Comparison of ENCODE assay signal across 20 mouse cellular contexts in genomic region chr10:117456427-117456826, GRCm38 (mm10).
DNase-seq lines count a peak whose midpoint lies in the region; ATAC-seq and TF ChIP-seq lines count a peak whose summit lies in the region.
"Had no signal": no experiment of that assay in that cellular context is flagged by ENCODE, and none has a peak within 500 bp of the region (broad histone marks: within the 10 kb centered on the region; RNA-seq: fewer than 3 reads in every experiment).

No protein-coding gene starts in this region.

- H3K36me3 ChIP-seq in lung, embryonic 15.5 days = no peaks in the 10 kb centered on the region
- H3K36me3 ChIP-seq in intestine, postnatal 0 days (ENCODE audit: control insufficient read depth, insufficient read depth) = no peaks in the 10 kb centered on the region
- no peaks in the 10 kb centered on the region for H3K36me3 ChIP-seq in liver, embryonic 13.5 days
- H3K36me3 ChIP-seq in stomach, embryonic 16.5 days (ENCODE audit: control insufficient read depth, insufficient read depth, low read length) = no peaks in the 10 kb centered on the region
- H3K36me3 ChIP-seq: forebrain, embryonic 15.5 days had no signal

- H3K9ac ChIP-seq in lung, embryonic 15.5 days = no peak overlapping the region
- no peak overlapping the region for H3K9ac ChIP-seq in intestine, postnatal 0 days (ENCODE audit: low read depth, low read length)
- H3K9ac ChIP-seq in liver, embryonic 13.5 days = no peak overlapping the region
- no peak overlapping the region; the same call in 1 of the 2 replicates for H3K9ac ChIP-seq in stomach, embryonic 16.5 days (ENCODE audit: low read length)
- H3K9ac ChIP-seq: forebrain, embryonic 15.5 days; hindbrain, embryonic 14.5 days had no signal

- no peaks in the 10 kb centered on the region for H3K9me3 ChIP-seq in lung, embryonic 15.5 days
- H3K9me3 ChIP-seq in intestine, postnatal 0 days (ENCODE audit: control insufficient read depth) = no peaks in the 10 kb centered on the region
- H3K9me3 ChIP-seq in liver, embryonic 13.5 days (replicated peaks) = no peaks in the 10 kb centered on the region
- no peaks in the 10 kb centered on the region for H3K9me3 ChIP-seq in stomach, embryonic 16.5 days (replicated peaks; ENCODE audit: control insufficient read depth, low read length)
- H3K9me3 ChIP-seq: forebrain, embryonic 15.5 days had no signal

- 43% methylated on average over 8 of the region's 8 CpGs for WGBS in lung, embryonic 15.5 days
- 24% methylated on average over 8 of the region's 8 CpGs for WGBS in intestine, postnatal 0 days
- 63% methylated on average over 8 of the region's 8 CpGs for whole genome bisulfite sequencing in liver, embryonic 13.5 days (ENCODE audit: insufficient replicate concordance)
- 38% methylated on average over 8 of the region's 8 CpGs for WGBS in stomach, embryonic 16.5 days

- H3K4me1 ChIP-seq in lung, embryonic 15.5 days = peaks cover 22% of the 10 kb centered on the region
- H3K4me1 ChIP-seq in intestine, postnatal 0 days (replicated peaks; ENCODE audit: control insufficient read depth, insufficient read depth, low read length) = peaks cover 3% of the 10 kb centered on the region; the same call in 1 of the 2 replicates
- H3K4me1 ChIP-seq in liver, embryonic 13.5 days (replicated peaks) = peaks cover 20% of the 10 kb centered on the region
- no peaks in the 10 kb centered on the region; the same call in 1 of the 2 replicates for H3K4me1 ChIP-seq in stomach, embryonic 16.5 days (ENCODE audit: control insufficient read depth, insufficient read depth, low read length)
- H3K4me1 ChIP-seq: forebrain, embryonic 15.5 days had no signal

- no peak overlapping the region for H3K4me2 ChIP-seq in lung, embryonic 15.5 days
- H3K4me2 ChIP-seq in intestine, postnatal 0 days (replicated peaks; ENCODE audit: low read depth) = no peak overlapping the region
- H3K4me2 ChIP-seq in liver, embryonic 13.5 days = no peak overlapping the region
- no peak overlapping the region for H3K4me2 ChIP-seq in stomach, embryonic 16.5 days (ENCODE audit: low read depth, low read length)
- H3K4me2 ChIP-seq: forebrain, embryonic 15.5 days; heart, embryonic 11.5 days; hindbrain, embryonic 14.5 days had no signal

- no peaks in the 10 kb centered on the region for H3K27me3 ChIP-seq in lung, embryonic 15.5 days
- H3K27me3 ChIP-seq in intestine, postnatal 0 days (replicated peaks; ENCODE audit: control insufficient read depth, insufficient read depth, low read length) = no peaks in the 10 kb centered on the region
- H3K27me3 ChIP-seq in liver, embryonic 13.5 days = no peaks in the 10 kb centered on the region
- no peaks in the 10 kb centered on the region for H3K27me3 ChIP-seq in stomach, embryonic 16.5 days (ENCODE audit: control insufficient read depth, insufficient read depth, low read length)
- H3K27me3 ChIP-seq: forebrain, embryonic 15.5 days; Patski had no signal

- no peak for TF ChIP-seq CTCF in intestine, postnatal 0 days (IDR thresholded peaks at IDR 0.05; ENCODE audit: low read depth)

- no peak for DNase-seq in lung, postnatal 4 days
- DNase-seq in liver, embryonic 13.5 days = no peak
- DNase-seq in spleen, postnatal 4 days (ENCODE audit: low spot score in 2 of 2) = no peak
- DNase-seq in right cerebral cortex, postnatal 10 days (ENCODE audit: low spot score in 2 of 2) = no peak
- DNase-seq: adrenal gland, postnatal 25 days; cerebellum, adult 18-20 months; cerebellum, postnatal 36 days; heart, postnatal 14 days; kidney, adult 18-20 months; spleen, adult 18-20 months; thymus, adult 18-20 months had no signal

- H3K4me3 ChIP-seq in lung, embryonic 15.5 days = no peak overlapping the region
- H3K4me3 ChIP-seq in intestine, postnatal 0 days (ENCODE audit: low read depth, low read length) = no peak overlapping the region
- H3K4me3 ChIP-seq in liver, embryonic 13.5 days (replicated peaks) = no peak overlapping the region
- H3K4me3 ChIP-seq in stomach, embryonic 16.5 days (replicated peaks; ENCODE audit: low read length) = no peak overlapping the region
- H3K4me3 ChIP-seq: erythroblast, embryonic 14.5 days; forebrain, embryonic 15.5 days had no signal

- H3K27ac ChIP-seq in lung, embryonic 15.5 days = peak overlapping the region; percentile 89
- peak overlapping the region; percentile 73 for H3K27ac ChIP-seq in intestine, postnatal 0 days (ENCODE audit: low read depth, low read length)
- H3K27ac ChIP-seq in liver, embryonic 13.5 days = peak overlapping the region; percentile 79
- peak overlapping the region; percentile 81 for H3K27ac ChIP-seq in stomach, embryonic 16.5 days (ENCODE audit: low read length)
- H3K27ac ChIP-seq: forebrain, embryonic 15.5 days; hindbrain, embryonic 14.5 days had no signal

- no peak for ATAC-seq in lung, embryonic 15.5 days (ENCODE audit: borderline replicate concordance, extremely low read depth, low FRiP score, low TSS enrichment)
- ATAC-seq in intestine, postnatal 0 days = no peak
- ATAC-seq in liver, embryonic 13.5 days (ENCODE audit: low read depth) = peak; percentile 56; the same call in 1 of the 2 replicates
- no peak for ATAC-seq in stomach, embryonic 16.5 days (ENCODE audit: insufficient read depth, low FRiP score)
- ATAC-seq: activated CD4-positive, CD25-positive, alpha-beta regulatory T cell, adult 4 months; forebrain, embryonic 15.5 days; Patski had no signal
